In the genomic region with DNA sequence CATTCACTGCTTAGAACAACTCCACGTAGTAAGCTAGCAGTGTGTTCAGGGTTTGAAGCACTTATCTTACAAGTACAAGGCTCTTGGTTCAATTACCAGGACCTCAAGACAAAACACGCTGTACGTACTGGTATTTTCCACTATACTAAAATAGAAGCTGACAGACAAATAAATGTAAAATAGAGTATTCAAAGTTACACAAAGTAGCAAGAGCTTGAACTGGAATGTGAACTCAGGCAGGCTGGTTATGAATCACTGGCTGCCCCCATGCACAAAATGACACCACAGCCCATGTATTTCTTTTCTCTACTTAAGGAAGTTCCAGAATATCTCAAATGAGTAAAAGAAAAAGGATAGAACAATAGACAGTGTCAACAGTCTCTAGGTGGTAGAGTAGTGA, we compare ENCODE assay signal across 34 mouse cellular contexts. TPM values are rescaled to one million over a fixed set of nuclear protein-coding genes. Genes with fewer than 3 reads are reported as not detected.
"Had no signal": no experiment of that assay in that cellular context is flagged by ENCODE, and none has a peak within 500 bp of the region (broad histone marks: within the 10 kb centered on the region; RNA-seq: fewer than 3 reads in every experiment).

No protein-coding gene starts in this region.

- H3K4me2 ChIP-seq: heart, embryonic 11.5 days; heart, embryonic 12.5 days; heart, embryonic 13.5 days; heart, embryonic 15.5 days; hindbrain, embryonic 12.5 days; hindbrain, embryonic 13.5 days; hindbrain, embryonic 14.5 days; hindbrain, embryonic 15.5 days; intestine, embryonic 15.5 days; kidney, embryonic 15.5 days had no signal

- ATAC-seq: hindbrain, embryonic 16.5 days; hindbrain, postnatal 0 days; inflammation-experienced regulatory T-cells, adult 6 months; intestine, embryonic 15.5 days; intestine, postnatal 0 days had no signal

- DNase-seq: heart, postnatal 10 days; heart, postnatal 14 days; heart, postnatal 36 days; heart, postnatal 4 days; kidney, adult 11 months; kidney, adult 18-20 months; kidney, adult 2 months; kidney, adult 8-10 months; kidney, adult 9 months; kidney, postnatal 10 days; kidney, postnatal 14 days; kidney, postnatal 25 days; kidney, postnatal 36 days; kidney, postnatal 4 days; layer of hippocampus, adult 9-11 months; layer of hippocampus, postnatal 36 days had no signal

- H3K27me3 ChIP-seq: heart, embryonic 12.5 days; heart, embryonic 13.5 days; heart, embryonic 15.5 days; hindbrain, embryonic 12.5 days; hindbrain, embryonic 15.5 days; intestine, embryonic 15.5 days; kidney, embryonic 15.5 days had no signal

- H3K4me3 ChIP-seq: heart, embryonic 12.5 days; heart, embryonic 13.5 days; heart, embryonic 15.5 days; hindbrain, embryonic 10.5 days; hindbrain, embryonic 12.5 days; hindbrain, embryonic 13.5 days; hindbrain, embryonic 15.5 days; intestine, embryonic 15.5 days; kidney, embryonic 15.5 days; layer of hippocampus, adult 2 months; left cerebral cortex, adult 2 months had no signal

- H3K27ac ChIP-seq: heart, embryonic 13.5 days; heart, embryonic 15.5 days; hindbrain, embryonic 10.5 days; hindbrain, embryonic 12.5 days; hindbrain, embryonic 13.5 days; hindbrain, embryonic 14.5 days; hindbrain, embryonic 15.5 days; hindbrain, postnatal 0 days; intestine, embryonic 15.5 days; kidney, embryonic 15.5 days; kidney, postnatal 0 days; layer of hippocampus, adult 2 months; left cerebral cortex, adult 2 months had no signal

- H3K9ac ChIP-seq: heart, embryonic 12.5 days; heart, embryonic 13.5 days; heart, embryonic 15.5 days; hindbrain, embryonic 12.5 days; hindbrain, embryonic 13.5 days; hindbrain, embryonic 14.5 days; hindbrain, embryonic 15.5 days; intestine, embryonic 15.5 days; kidney, embryonic 15.5 days had no signal

- H3K9me3 ChIP-seq: heart, embryonic 12.5 days; heart, embryonic 13.5 days; heart, embryonic 15.5 days; hindbrain, embryonic 10.5 days; hindbrain, embryonic 12.5 days; hindbrain, embryonic 13.5 days; hindbrain, embryonic 15.5 days; intestine, embryonic 15.5 days; kidney, embryonic 15.5 days had no signal

- H3K36me3 ChIP-seq: intestine, embryonic 15.5 days had no signal

RNA-seq across cellular contexts. Expression of gene Shisa2, which starts 30.1 kb away (rescaled TPM):
- polyA plus RNA-seq: inflammation-experienced regulatory T-cells, adult 6 months had no signal
